Mouse (Mus musculus) limb, embryonic 14.5 days (tissue): ENCODE data around the gene Hdac9. TPM values are rescaled to one million over a fixed set of nuclear protein-coding genes. Genes with fewer than 3 reads are reported as not detected.
A peak's percentile ranks its signal among the peaks of the same experiment; 100 is the strongest.

Source experiments
- ATAC-seq: fragments of 200-750 bp; cut with Nextera tagmentation; 2 replicates; pipeline ENCODE4 v1.8.0; 2017; ENCODE audit warnings: low read depth, moderate number of reproducible peaks, moderate TSS enrichment; ENCODE audit not compliant: low FRiP score
- DNase-seq: peaks from one replicate; pipeline ENCODE4 v3.0.0-alpha.2; 2015; ENCODE audit warnings: low spot score
- H3K27ac ChIP-seq: fragments of 300-500 bp; sonication (generic); replicated peaks from 2 replicates; pipeline ENCODE4 v1.5.1; 2014; ENCODE audit warnings: low read depth, mild to moderate bottlenecking, low read length, moderate library complexity, mixed read lengths
- H3K27me3 ChIP-seq: fragments of 300-500 bp; sonication (generic); 2 replicates; pipeline ENCODE4 v1.6.1; 2014; ENCODE audit warnings: low read length, mixed read lengths; ENCODE audit not compliant: control insufficient read depth, insufficient read depth
- H3K36me3 ChIP-seq: fragments of 300-500 bp; sonication (generic); 2 replicates; pipeline ENCODE4 v1.6.1; 2014; ENCODE audit warnings: mild to moderate bottlenecking, low read length, moderate library complexity, mixed read lengths; ENCODE audit not compliant: control insufficient read depth, insufficient read depth
- H3K4me1 ChIP-seq: fragments of 300-500 bp; sonication (generic); 2 replicates; pipeline ENCODE4 v1.6.1; 2014; ENCODE audit warnings: antibody characterized with exemption, low read length, mixed read lengths; ENCODE audit not compliant: control insufficient read depth, insufficient read depth
- H3K4me2 ChIP-seq: fragments of 300-500 bp; sonication (generic); replicated peaks from 2 replicates; pipeline ENCODE4 v1.6.1; 2014; ENCODE audit warnings: low read depth, mild to moderate bottlenecking, low read length, moderate library complexity; ENCODE audit not compliant: severe bottlenecking
- H3K4me3 ChIP-seq: fragments of 300-500 bp; sonication (generic); replicated peaks from 2 replicates; pipeline ENCODE4 v1.5.1; 2014; ENCODE audit warnings: low read length
- H3K9ac ChIP-seq: fragments of 300-500 bp; sonication (generic); 2 replicates; pipeline ENCODE4 v1.6.1; 2014; ENCODE audit warnings: mild to moderate bottlenecking, low read depth, low read length, moderate library complexity; ENCODE audit not compliant: severe bottlenecking
- H3K9me3 ChIP-seq: fragments of 300-500 bp; sonication (generic); 2 replicates; pipeline ENCODE4 v1.6.1; 2016; ENCODE audit warnings: low read length; ENCODE audit not compliant: control insufficient read depth
- POLR2A ChIP-seq: fragments of 200-500 bp; IDR thresholded peaks from 2 replicates; pipeline ENCODE4 v1.8.0; 2012; ENCODE audit warnings: inconsistent platforms, mild to moderate bottlenecking, moderate library complexity, borderline replicate concordance; ENCODE audit not compliant: insufficient read depth, insufficient read length; ENCODE audit errors: extremely low read depth
- WGBS: fragments of 180-500 bp; shearing (Covaris S2); extraction: QIAGEN DNeasy Blood & Tissue Kit; methylation state at CpG from one replicate; pipeline ENCODE4 v1.1.7; 2014; 5-methylcytosine and 5-hydroxymethylcytosine counted together
- polyA plus RNA-seq, 2 experiments: library from polyadenylated mRNA; depleted of rRNA in 1 of 2; stranded (reverse) in 1 of 2; unstranded in 1 of 2; fragments of >200 nt; fragmentation: Nextera tagmentation in 1 of 2; extraction: Ambion mirVana in 1 of 2; gene quantifications; 2 replicates each; pipeline versions ENCODE4 v1.2.1 to v1.2.3; 2012 to 2014

Hdac9 gene
- polyA plus RNA-seq, 2 experiments = 7.8 to 9.7 TPM

DNA sequence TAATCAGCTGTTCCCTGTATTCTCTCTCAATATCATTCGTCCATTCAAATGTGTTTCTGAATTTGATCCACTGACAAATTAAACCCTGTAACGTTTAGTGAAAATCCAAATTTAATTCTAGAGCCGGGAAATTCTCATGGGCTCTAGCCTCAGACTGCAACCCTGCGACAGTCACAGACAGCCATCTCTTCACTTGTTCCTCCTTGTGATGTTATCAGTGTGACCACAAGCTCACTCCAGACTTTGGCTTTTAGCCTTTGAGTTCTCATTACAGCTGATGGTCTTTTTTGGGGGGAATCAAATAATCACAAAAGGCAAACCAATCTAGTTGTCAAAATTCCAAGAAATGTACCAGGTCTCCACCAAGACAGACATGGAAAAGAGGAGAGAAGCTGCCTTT, 578.0 kb downstream of the Hdac9 start:
- Histone ChIP-seq H3K27ac (no peak overlapping the region), H3K9me3 (no peaks in the 10 kb centered on the region), H3K4me2 (no peak overlapping the region), H3K9ac (no peak overlapping the region), H3K4me1 (no peaks in the 10 kb centered on the region), H3K27me3 (no peaks in the 10 kb centered on the region), H3K36me3 (no peaks in the 10 kb centered on the region), H3K4me3 (no peak overlapping the region)
- ATAC-seq (no peak), DNase-seq (no peak)
- 84% methylated on average over 4 of the region's 4 CpGs for WGBS
- TF ChIP-seq POLR2A = no peak

DNA sequence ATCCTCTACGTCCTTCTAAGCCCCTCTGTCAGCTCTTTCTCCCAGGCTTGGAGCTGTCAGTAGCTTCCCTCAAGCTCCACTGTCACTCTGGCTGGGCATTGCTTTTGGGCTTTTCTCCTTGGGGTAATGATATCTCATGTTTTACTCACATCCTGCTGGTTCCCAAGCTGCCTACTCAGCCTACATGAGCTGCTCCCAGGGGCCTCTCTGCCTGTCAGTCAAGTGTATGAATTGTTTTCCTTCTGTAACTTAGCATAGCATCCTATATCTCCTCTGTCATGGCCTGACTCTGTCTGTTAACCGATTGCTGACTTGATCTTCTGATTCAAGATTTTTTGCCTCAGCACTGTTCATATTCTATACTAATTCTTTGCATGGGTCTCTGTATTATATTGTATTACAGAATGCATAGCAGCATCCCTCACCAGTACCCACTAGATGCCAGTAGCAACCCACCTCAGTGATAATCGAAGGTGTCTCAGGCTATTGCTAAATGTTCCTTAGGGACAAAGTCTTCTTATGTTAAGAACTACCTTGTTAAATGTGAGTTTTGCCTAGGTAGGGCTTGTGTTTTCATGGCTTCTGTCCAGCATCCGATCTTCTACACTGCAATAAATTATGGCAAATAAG, 582.3 kb downstream of the Hdac9 start:
- H3K9me3 ChIP-seq = no peaks in the 10 kb centered on the region
- no peak overlapping the region for H3K4me3 ChIP-seq
- H3K36me3 ChIP-seq = no peaks in the 10 kb centered on the region
- no peak overlapping the region for H3K9ac ChIP-seq
- H3K27me3 ChIP-seq = no peaks in the 10 kb centered on the region
- no peaks in the 10 kb centered on the region for H3K4me1 ChIP-seq
- no peak for DNase-seq
- 68% methylated on average over 4 of the region's 4 CpGs for WGBS
- ATAC-seq = no peak
- H3K4me2 ChIP-seq = no peak overlapping the region
- no peak overlapping the region for H3K27ac ChIP-seq
- TF ChIP-seq POLR2A = no peak

DNA sequence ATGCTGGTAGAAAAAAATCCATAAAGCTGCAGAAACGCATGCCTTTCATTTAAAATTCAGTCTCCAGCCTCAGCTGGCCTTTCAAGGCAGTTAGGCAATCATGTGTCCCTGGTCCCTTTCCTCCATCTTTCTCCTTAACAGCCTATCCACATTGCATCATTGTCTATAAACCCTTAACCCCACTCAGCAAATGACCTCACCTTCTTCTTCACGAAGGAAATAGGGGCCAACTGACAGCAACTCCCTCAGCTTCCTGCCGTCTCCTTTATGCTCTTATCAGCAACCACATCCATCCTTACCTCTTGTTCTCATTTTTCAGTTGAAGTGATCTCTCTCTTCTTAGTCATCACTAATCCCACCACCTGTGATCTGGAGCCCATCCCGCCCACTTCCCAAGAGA, 584.0 kb downstream of the Hdac9 start:
- Histone ChIP-seq H3K4me1 (no peaks in the 10 kb centered on the region), H3K9me3 (no peaks in the 10 kb centered on the region), H3K27ac (no peak overlapping the region), H3K4me3 (no peak overlapping the region), H3K4me2 (no peak overlapping the region), H3K36me3 (no peaks in the 10 kb centered on the region), H3K9ac (no peak overlapping the region), H3K27me3 (no peaks in the 10 kb centered on the region)
- 48% methylated on average over 4 of the region's 4 CpGs for WGBS
- ATAC-seq (no peak), DNase-seq (no peak)
- no peak for TF ChIP-seq POLR2A

DNA sequence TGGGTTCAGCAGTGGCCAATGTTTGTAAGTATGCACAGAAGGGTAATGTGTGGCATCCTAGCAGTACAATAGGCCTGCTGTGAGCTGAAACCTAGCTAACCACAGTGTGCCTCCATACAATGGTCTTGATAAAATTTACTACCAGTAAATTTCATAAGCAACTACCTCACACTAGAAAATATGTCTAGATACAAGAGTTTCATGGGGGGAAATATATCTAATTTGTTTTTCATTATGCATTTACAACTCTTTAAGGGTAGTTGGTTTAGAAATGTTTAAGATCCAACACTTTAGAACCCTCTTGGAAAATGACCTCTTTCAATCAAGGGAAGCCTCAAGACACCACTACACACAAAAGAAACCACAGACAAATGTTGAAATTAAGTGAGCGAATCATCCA, 589.8 kb downstream of the Hdac9 start:
- H3K27ac ChIP-seq = no peak overlapping the region
- H3K27me3 ChIP-seq = no peaks in the 10 kb centered on the region
- ATAC-seq = no peak
- no peak overlapping the region for H3K9ac ChIP-seq
- no peaks in the 10 kb centered on the region for H3K36me3 ChIP-seq
- no peaks in the 10 kb centered on the region for H3K4me1 ChIP-seq
- no peak for DNase-seq
- no peak overlapping the region for H3K4me3 ChIP-seq
- no peak for TF ChIP-seq POLR2A
- no peak overlapping the region for H3K4me2 ChIP-seq
- H3K9me3 ChIP-seq = no peaks in the 10 kb centered on the region
- WGBS = 98% methylated on average over 1 of the region's 1 CpGs

DNA sequence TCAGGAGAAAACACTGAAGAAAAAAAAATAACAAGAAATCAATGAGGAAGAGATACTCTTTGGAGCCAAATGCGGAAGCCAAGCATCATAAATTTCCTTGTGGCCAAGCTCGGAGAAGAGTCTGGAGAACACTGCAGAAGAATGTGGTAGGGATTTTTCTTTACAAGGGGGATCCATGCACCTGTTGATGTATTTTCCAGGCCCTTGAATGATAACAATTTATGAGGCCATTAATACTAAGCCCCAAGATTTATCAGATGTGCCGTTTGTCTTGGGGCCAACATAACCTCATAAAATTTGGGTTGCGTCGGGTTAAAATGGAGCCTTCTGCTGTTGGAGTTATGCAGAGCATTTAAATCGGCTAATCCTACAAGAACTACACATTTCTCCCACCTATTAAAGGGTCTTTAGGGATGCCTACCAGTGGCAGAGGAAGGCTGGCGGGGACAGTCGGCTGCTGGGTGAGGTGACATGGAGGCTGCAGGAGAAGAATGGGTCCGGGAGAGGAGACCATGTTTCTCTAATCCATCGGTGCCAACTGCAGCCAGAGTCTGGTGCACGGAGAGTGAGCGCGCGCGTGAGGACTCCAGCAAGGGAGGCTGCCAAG, 604.7 kb downstream of the Hdac9 start:
- Histone ChIP-seq H3K27me3 (no peaks in the 10 kb centered on the region), H3K9ac (no peak overlapping the region), H3K4me2 (no peak overlapping the region), H3K4me1 (no peaks in the 10 kb centered on the region), H3K9me3 (no peaks in the 10 kb centered on the region), H3K36me3 (no peaks in the 10 kb centered on the region), H3K27ac (no peak overlapping the region), H3K4me3 (no peak overlapping the region)
- peak; percentile 78 for ATAC-seq
- DNase-seq = peak; percentile 45
- 59% methylated on average over 15 of the region's 15 CpGs for WGBS
- no peak for TF ChIP-seq POLR2A
